Mouse (Mus musculus) G1E-ER4 (cell line): ENCODE measurements around the gene Il23a. TPM values are rescaled to one million over a fixed set of nuclear protein-coding genes. Genes with fewer than 3 reads are reported as not detected.

Source experiments
- GATA1 ChIP-seq: IDR thresholded peaks from one replicate; pipeline ENCODE4 v1.8.0; 2012; ENCODE audit warnings: low read length, inconsistent platforms
- polyA plus RNA-seq: library from polyadenylated mRNA; stranded (reverse); fragments of >175 nt; gene quantifications from 2 replicates; pipeline ENCODE4 v1.2.3, GENCODE M21; 2012

Il23a gene
- polyA plus RNA-seq, 1 experiment = 0.05 TPM

DNA sequence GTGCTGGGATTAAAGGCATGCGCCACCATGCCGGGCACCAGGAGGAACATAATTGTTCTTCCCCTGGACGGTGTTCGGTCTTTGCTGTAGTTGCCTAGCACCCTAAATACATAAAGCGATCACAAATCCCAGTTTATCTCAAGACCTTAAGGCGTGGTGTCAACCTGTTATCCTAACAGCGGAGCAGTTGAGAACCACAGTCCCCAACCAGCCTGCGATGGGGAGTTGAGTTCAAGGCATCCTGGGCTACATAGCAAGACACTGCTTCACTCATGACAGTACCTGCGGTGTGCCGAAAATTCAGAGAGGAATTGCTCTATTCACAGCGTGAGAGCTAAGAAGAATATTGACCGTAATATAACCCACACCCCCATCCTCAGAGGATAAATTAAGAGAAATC is 23.1 kb upstream of the Il23a start:
- no peak for TF ChIP-seq GATA1

DNA sequence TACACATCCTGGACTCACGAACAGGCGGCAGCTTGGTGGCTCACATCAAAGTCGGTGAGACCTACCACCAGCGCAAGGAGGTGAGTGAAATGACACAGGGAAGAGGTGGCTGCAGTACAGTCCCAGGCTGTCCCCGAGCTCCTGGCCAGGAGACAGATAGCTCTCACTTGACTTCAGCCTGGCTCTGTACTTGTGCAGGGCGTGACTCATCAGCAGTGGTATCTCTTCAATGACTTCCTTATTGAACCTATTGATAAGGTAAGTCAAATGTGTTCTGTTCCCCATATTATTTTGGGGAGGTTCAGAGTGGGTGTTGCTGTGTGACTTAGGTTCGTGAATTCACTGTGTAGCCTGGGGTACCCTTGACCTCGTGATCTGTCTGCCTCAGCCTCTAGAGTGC is 17.0 kb upstream of the Il23a start:
- no peak for TF ChIP-seq GATA1

DNA sequence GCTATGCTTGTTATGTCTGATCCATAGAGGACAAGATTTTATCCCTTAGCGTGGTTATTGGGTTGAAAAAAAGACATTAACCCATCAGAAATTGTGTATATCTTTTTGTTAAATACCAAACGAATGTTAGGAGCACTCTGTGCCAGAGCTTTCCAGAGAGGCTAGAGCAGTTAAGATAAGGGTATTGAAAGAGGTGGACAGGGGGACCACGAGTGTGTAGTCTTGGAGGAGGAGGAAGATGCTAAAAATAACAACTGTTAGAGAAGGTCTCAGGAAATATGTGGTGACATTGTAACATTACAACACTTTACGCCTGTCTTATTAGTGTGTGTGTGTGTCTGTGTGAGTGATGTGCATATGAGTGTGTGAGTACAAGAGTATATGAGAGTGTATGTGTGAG is 12.3 kb upstream of the Il23a start:
- no peak for TF ChIP-seq GATA1

DNA sequence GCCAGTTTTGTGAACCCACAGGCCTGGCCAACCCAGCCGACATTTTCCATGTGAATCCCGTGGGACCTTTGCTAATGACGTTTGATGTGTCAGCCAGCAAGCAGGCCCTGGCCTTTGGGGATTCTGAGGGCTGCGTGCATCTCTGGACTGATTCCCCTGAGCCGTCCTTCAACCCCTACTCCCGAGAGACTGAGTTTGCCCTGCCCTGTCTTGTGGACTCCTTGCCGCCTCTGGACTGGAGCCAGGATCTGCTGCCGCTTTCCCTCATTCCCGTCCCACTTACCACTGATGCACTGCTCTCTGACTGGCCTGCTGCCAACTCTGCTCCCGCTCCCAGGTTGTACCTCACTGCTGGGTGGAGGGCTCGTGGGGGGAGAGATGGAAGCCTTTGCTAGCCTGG is 11.6 kb upstream of the Il23a start:
- no peak for TF ChIP-seq GATA1

DNA sequence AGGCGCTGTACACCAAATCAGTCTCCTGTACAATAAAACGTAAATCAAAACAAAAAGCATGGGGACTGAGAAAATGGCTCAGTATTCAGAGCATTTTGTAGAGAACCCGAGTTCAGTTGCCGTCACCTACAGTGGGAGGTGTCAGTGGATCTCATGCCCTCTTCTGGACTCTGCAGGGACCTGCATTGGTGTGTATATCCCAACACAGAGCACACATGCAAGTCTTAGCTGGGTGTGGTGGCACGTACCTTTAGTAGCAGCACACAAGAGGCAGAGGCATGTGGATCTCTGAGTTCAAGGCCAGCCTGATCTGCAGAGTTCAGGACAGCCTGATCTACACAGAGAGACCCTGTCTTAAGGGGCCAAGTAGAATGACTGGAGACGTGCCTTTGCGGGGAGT is 11.1 kb upstream of the Il23a start:
- no peak for TF ChIP-seq GATA1

DNA sequence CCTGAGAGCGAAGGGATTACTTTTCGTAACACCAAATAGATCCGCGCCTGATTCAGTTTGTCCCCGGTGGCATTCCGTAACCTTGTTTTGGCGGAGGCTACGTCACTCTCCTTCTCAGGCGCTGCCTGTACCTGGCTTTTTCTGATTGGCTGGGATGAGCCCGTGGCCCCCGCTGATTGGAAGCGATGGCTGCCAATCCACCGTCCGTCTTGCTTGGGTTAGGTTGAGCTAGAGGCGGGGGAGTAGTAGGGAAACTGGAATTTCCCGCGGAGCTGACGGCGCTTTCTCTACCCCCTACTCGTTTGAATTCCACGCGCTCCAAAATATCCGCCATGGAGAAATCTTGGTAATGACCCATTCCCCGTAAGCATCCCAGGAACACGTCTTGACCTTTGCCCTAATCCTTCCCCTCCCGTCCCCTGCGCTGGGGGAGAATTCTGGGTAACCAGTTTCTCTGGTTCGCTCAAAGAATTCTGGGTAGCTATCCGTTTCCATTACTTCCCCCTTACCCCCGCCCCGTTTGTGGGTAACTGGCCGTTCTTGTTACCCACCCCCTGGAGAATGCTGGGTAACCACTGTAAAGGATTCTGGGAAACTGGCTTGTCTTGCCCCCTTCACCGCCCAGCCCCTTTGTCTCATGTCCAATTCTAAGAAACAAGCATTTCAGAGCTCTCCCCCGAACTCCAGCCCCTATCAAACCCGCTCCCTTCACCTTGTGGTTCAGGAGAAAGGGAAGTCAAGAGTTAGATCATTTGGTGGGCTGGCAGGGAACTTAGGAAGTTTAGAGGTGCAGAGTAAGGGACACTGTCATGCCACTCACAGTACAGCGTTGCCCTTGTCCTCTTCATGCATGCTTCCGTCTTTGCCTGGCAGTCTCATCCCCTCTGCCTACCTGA is 4.8 kb upstream of the Il23a start, which contains the start of gene Pan2:
TSS of gene Pan2 (plus strand) at position 210 of the 896 bp plus-strand sequence.
- TF ChIP-seq GATA1 = no peak

DNA sequence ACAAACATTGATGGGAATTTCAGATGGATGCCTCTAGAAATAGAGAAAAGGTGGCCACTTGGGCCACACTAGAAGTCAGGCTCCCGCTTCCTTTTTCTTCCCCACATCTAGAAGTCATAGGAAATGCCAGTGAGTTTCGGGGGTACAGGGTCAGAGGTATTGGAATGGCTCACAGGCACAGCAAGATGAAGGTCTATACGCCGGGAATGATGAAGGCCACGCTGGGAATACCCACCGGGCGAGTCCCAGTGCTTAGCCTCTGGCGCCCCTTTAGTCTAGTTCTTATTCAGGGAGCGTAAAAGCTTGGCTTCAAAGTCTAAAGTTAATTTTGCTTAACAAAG is 4.2 kb upstream of the Il23a start:
- no peak for TF ChIP-seq GATA1

DNA sequence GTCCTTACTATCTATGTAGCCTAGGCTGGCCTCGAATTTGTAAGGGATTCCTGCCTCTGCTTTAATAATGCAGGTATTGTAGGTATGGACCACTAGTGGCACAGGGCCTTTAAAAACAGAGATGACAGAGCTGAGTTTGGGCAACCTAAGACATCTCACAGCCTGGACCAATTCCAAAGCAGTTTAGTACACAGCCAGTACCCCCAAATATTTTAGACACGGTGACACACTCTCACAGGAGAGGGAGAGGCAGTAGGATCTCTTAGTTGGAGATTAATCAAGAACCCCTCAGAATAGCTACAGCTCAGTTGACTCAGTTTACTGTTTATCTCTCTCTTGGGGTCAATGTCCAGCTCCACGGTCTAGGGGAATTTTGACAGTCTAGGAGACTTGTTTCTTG is 3.8 kb upstream of the Il23a start:
- no peak for TF ChIP-seq GATA1

DNA sequence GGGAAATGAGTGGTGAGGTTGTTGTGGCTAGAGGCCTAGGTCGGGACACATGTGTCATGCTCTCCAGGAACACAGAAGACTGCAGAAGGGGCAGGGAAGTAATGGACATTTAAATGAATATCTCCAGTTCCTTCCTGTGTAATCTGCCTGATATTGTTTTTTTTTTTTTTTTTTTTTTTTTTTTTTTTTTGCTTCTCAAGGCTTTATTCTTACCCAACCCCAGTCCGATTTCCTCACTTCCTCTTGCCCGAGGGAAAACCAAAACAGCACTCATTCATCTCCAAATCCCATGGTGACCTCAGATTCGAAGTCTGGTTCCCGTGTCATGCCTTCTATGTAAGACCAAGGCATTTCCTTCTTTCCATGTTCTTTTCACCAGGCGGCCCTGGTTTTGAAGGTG is 309 bp downstream of the Il23a start:
- no peak for TF ChIP-seq GATA1

DNA sequence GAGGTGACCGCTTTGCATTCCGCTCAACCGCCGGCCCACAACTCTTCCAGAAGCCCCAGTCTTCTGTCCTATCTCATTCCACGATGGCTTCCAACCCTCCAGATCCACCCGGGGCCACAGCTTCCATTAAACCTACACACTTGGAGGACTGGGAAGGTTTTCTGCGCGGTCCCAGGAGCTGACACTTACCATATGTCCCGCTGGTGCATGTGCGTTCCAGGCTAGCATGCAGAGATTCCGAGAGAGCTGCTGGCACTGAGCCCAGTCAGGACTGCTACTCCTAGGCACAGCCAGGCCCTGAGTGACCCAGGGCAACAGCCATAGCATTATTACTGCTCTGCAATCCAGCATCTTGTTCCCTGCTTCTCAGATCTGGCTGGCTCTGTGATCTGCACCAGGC is 930 bp downstream of the Il23a start:
- TF ChIP-seq GATA1 = no peak

DNA sequence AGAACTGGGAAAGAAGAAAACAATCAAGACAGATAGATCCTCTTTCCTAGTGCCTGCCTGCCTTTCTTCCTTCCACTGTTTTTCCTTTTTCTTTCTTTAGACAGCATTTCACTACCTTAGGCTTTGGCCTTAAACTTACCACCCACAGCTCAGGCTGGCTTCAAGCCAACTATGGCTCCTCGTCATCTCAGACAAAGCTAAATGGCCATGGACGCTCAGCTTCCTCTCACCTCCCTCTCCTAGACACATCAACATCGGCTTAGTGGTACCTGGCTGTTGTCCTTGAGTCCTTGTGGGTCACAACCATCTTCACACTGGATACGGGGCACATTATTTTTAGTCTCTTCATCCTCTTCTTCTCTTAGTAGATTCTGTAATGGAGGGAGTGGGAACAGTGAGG is 1.3 kb downstream of the Il23a start:
- no peak for TF ChIP-seq GATA1

DNA sequence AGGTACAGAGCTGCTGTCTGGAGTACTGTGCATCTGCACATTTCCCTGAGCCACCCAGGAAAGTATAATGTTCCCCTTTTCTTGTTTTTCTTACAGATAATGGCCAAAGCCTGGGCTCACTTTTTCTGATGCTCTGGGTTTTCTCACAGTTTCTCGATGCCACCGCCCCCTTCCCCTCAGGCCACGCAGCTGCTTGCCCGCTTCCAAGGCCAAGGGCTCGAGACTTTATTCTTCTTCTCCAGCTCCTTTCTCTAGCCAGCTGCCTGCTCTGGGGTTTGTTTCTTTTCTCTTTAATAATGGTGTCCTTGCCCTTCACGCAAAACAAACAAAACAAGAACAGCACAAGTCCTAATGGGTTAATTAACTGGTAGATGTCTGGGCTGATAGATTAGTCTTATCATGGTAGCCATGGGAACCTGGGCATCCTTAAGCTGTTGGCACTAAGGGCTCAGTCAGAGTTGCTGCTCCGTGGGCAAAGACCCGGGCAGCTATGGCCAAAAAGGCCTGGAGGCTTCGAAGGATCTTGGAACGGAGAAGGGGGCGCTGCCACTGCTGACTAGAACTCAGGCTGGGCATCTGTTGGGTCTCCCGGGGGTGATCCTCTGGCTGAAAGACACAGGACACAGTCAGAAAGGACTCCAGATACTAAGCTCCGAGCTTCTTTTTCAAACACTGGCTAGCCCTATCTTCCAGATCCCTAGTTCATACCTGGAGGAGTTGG is 2.0 kb downstream of the Il23a start:
- no peak for TF ChIP-seq GATA1

DNA sequence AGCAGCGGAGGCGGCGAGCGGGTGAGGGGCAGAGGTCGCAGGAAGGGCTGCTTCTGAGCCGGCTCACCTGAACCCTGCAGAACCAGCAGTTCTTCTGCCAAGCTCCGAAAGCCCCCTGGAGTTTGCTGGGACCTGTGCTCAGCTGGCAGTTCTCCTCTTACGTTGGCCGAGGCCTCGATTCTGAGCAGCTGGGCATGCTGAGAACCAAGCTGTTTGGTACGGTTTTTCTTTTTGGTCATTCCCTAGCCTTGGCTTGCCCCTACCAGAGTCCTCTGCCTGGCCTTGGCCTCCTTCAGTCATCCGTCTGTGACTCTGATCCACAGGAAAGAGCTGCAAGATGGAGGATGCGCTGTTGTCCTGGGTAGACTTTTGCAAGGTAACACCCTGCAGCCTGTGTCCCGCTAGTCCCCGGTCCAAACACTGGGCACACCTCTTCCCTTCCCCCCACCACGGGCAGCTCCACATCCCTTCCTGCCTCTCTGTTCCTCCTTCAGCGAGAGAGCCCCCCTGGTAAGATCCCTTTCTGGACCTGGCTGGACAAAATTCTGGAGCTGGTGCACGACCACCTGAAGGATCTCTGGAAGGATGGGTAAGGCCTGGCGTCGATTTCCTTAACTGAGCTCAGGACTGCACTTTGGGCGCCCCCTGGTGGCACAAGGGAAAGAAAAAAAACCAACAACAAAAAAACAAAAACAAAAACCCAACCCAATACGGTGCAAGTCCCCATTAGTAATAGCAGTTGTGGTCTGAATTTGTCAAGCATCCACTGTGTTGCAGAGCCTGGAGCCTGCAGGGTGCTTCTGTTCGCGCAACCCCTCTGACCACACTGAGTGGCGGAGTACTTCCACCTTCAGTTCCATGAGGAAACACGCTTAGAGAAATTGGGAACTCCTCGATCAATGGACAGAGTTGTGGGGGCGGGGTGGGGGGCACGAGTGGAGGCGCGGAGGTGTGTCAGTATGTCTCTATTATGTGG is 14.7 kb downstream of the Il23a start:
- TF ChIP-seq GATA1 = no peak

DNA sequence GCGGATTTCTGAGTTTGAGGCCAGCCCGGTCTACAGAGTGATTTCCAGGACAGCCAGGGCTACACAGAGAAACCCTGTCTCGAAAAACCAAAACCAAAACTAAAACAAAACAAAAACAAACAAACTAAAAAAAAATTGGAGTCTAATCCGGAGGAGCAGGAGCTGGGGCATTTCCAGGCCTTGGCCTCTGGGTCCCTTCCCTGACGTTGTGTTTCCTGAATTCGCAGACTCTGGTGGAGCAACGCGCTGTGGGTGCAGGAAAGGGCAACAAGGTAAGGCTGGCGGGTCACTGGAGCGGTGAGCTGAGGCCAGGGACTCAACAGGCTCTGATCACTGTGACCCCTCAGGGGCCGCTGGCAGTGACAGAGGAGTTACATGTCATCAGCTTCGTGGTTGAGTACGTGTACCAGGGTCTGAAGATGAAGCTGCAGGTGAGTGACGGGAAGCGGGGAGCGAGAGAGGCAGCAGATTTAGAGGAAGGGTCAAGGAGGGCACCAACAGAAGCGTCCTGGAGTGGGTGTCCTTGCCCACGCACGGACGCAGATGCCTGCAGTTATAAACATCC is 15.6 kb downstream of the Il23a start:
- TF ChIP-seq GATA1 = no peak

DNA sequence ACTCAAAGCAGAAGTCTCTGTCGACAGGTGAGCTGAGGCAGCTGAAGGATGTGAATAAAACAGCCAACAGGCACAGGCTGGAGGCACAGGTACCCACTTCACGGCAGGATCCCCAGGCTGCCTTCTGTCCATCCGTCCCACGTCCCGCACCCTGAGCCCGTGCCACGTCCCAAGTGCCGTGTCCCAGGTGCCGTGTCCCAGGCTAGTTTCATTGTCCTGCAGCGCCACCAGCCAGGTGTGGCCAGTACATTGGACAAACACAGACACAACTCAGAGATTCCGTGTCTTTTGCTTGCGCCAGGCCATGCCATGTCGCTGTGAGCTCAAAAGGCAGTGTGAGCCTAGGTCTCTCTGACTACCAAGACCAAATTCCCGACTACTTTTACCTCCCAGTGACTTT is 16.9 kb downstream of the Il23a start:
- no peak for TF ChIP-seq GATA1
